Mouse (Mus musculus): Measurements from ENCODE around the gene Cttn.

GRCm38 (mm10) chr7:144479569-144479968 is 8.8 kb upstream of the Cttn start:
- TF ChIP-seq POLR2A (IDR thresholded peaks at IDR 0.05; ENCODE audit: low read depth, low read length), result no peak
- TF ChIP-seq CTCF (conservative IDR thresholded peaks at IDR 0.05; ENCODE audit: insufficient read depth, insufficient read length, low read depth, low read length), result no peak
